Mouse (Mus musculus) G1E-ER4 (cell line): ENCODE results near the gene Fgfr2. TPM values are rescaled to one million over a fixed set of nuclear protein-coding genes. Genes with fewer than 3 reads are reported as not detected.

ENCODE experiments used
- GATA1 ChIP-seq: IDR thresholded peaks from one replicate; pipeline ENCODE4 v1.8.0; 2012; ENCODE audit warnings: low read length, inconsistent platforms
- polyA plus RNA-seq: library from polyadenylated mRNA; stranded (reverse); fragments of >175 nt; gene quantifications from 2 replicates; pipeline ENCODE4 v1.2.3, GENCODE M21; 2012

Gene Fgfr2
- polyA plus RNA-seq, 1 experiment = not detected

DNA sequence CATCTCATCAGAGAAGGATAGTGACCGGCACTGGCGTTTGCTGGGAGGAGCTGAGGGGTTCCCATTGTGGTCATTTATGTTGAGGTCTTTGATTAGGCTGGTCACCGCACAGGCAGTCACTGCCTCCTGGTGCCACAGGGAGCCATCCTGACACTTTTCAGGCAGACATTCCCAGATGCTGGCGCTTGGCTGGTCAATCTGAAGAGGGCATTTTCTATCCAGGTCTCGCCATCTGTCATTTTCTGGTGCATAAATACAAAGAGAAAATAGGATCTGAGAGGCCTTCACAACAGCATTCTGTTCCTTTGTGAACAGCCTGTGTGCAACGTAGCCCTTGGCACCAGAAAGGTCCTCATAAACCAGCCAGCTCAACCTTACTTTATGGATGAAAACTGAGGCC is 363.2 kb downstream of the Fgfr2 start:
- TF ChIP-seq GATA1 = no peak

- TF ChIP-seq GATA1 = no peak
Measured at GRCm38 (mm10) chr7:132759405-132759891, 363.7 kb downstream of the Fgfr2 start.

DNA sequence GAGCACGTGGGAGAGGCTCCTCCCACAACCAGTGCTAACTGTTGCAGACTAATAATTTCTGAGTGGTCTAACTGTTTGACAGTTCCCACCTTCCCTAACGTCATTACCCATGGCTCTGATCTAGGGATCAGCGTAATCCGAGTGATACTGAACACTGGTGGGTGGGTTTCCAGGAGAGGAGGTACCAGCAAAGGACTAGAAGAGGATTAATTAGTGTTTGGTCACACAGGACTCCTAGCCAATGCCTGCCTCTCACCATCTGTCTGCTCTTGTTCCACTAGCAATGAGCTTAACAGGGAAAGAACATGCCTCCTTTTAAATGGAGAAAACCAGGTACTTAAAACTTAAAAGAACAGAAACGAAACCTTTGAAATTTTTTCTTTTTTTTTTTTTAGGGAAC is 364.3 kb downstream of the Fgfr2 start:
- no peak for TF ChIP-seq GATA1

DNA sequence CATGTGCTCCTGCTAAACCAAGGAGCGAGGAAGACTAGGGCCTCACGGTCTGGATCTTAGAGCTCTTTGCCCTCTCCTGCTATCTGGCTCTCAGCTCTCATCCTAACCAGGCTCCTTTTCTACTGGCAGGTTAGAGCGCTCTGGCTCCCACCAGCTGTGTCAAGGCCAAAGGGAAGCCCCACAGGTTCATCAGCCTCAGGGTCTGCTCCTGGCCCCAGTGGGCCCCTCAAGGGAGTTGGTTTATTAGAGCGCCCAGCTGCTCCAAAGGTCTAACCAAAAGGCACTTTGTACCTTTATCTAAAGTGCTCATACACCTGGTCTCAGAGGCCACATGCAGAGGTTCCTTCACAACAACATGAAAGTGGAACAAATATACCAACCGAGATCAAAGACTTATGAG is 366.8 kb downstream of the Fgfr2 start:
- TF ChIP-seq GATA1 = no peak

- TF ChIP-seq GATA1 = no peak
Measured at GRCm38 (mm10) chr7:132754389-132754750, 368.8 kb downstream of the Fgfr2 start.

- TF ChIP-seq GATA1 = no peak
Measured at GRCm38 (mm10) chr7:132753518-132754388, 369.4 kb downstream of the Fgfr2 start.

GRCm38 (mm10) chr7:132751716-132752115 is 371.4 kb downstream of the Fgfr2 start:
- TF ChIP-seq GATA1 = no peak

- no peak for TF ChIP-seq GATA1
Measured at GRCm38 (mm10) chr7:132749504-132749903, 373.6 kb downstream of the Fgfr2 start.

GRCm38 (mm10) chr7:132748076-132748769 is 374.9 kb downstream of the Fgfr2 start:
- no peak for TF ChIP-seq GATA1

DNA sequence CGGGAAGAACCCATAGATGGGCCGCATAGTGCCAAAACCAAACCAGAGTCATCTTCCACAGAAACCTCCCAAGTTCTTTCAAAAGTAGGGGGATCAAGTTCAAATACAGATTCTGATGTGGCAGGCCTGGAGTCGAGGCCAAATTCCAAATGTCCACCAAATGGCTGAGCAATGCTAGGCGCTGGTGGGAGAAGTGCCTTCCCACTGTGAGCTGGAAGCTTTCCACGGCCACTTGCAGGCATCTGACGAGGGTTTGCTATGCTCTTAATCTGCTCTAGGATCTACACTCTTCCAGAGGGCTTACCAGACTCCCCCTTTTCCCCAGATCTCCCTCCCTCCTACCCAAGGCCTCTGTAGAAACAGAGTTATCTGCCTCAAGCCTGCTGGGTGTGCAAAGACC is 376.1 kb downstream of the Fgfr2 start:
- TF ChIP-seq GATA1 = no peak

DNA sequence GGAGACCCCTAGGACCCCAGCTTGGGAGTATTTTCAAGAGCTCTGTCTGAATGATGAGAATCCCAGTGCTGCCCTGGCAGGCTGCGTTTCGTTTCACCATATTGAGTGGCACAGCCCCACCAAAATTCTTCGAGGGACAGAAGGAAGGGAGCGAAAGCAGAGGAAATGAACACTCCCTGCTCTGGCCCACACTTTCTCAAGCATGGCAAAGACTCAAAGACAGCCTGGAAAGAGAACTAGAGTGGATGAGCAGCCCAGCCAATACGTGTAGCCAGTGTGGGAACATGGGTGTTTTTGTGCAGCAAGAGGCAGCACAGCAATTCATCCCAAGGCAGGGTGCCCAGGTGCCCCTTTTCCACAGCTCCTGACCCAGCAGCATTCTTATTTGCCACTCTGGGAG is 380.2 kb downstream of the Fgfr2 start:
- no peak for TF ChIP-seq GATA1

GRCm38 (mm10) chr7:132739829-132740228 is 383.3 kb downstream of the Fgfr2 start:
- no peak for TF ChIP-seq GATA1

DNA sequence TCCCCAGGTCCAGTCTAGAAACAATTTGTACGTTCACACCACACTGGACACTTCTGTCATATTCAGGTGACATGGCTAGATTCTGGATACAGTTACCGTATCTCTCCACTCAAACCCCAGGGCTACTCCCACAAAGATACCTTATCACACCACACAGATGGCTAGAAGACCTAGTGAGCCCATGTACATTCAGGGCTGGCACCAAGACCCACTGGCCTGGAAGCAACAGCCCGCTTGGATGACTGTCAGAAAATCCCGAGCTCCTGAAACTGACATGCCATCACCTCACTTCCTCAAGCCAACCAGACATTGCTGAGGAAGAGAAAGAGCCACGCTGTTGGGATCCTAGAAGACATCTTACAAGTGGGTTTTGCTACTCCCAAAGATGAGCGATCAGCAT is 384.3 kb downstream of the Fgfr2 start:
- peak; percentile 81 for TF ChIP-seq GATA1

- TF ChIP-seq GATA1 = no peak
Measured at GRCm38 (mm10) chr7:132736099-132736862, 386.9 kb downstream of the Fgfr2 start.

- no peak for TF ChIP-seq GATA1
Measured at GRCm38 (mm10) chr7:132735145-132735544, 388.0 kb downstream of the Fgfr2 start.

DNA sequence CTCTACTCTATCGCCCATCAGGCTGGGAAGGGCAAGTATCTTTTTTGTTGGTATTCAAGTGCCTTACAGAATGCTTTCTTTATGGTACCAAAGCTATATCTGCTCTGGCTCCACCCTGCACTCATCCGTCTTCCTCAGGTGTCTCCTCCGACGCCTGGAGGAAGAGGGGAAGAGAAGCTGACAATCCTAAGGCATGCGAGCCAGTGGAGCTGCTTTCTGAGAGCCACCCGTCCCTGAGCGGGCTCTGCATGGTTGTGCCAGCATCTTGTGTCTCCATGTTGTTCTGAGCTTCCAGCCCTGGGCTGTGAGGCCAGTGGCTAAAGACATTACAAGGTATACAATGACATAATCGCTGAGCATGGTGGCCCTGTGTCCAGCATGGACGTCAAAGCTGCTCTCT is 388.9 kb downstream of the Fgfr2 start:
- TF ChIP-seq GATA1 = no peak
